Mouse (Mus musculus) erythroblast, embryonic 14.5 days (primary cell): ENCODE data around the gene Hcn3.

Source experiments
- GATA1 ChIP-seq: IDR thresholded peaks from 2 replicates; pipeline ENCODE4 v1.6.1; 2012; ENCODE audit warnings: low read length, inconsistent platforms, mixed read lengths
- TAL1 ChIP-seq: IDR thresholded peaks from 3 replicates; pipeline ENCODE4 v1.6.1; 2012; ENCODE audit warnings: low read length, inconsistent platforms, mixed read lengths

GRCm38 (mm10) chr3:89187690-89188477 is 27.9 kb upstream of the Hcn3 start:
- TF ChIP-seq TAL1 (no peak), GATA1 (no peak)
